Mouse (Mus musculus): ENCODE results near the gene Stab1. TPM values are rescaled to one million over a fixed set of nuclear protein-coding genes. Genes with fewer than 3 reads are reported as not detected.

Gene Stab1
- polyA plus RNA-seq, 1 experiment, result 0.46 TPM

DNA sequence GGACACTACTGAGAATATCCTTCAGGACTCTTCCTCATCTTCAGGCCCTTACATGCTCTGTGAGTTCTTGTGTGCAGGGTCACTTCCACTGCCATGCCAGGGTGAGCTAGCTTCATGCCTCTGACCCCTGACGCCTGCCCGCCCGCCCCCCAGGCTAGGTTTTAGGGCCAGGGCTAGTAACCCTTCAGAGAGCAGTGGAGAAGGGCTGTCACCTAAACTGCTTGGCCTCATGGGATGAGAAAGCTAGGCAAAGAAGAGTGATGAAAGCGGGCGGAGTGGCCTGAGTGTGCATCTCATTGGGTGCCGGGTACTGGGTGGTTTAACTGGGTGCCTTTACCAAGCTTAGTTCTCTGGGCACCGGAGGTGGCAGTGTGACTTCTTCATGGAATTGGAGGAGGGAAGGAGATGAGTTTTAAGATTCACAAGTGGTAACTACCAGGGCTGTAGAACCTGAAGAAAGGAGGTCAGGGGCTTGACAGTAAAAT lies 35.9 kb downstream of the Stab1 start:
- Histone ChIP-seq H3K79me2 (ENCODE audit: control insufficient read depth, insufficient read depth) (peaks cover 12% of the 10 kb centered on the region), H3ac (ENCODE audit: control insufficient read depth, insufficient read length) (no peak overlapping the region), H3K4me2 (ENCODE audit: low read depth) (peak overlapping the region; percentile 76), H3K27me3 (ENCODE audit: control insufficient read depth, insufficient read depth, insufficient read length) (no peaks in the 10 kb centered on the region), H3K36me3 (ENCODE audit: control insufficient read depth, insufficient read depth) (peaks cover 3% of the 10 kb centered on the region), H3K4me3 (peak overlapping the region; percentile 39)
- TF ChIP-seq TCF3 (IDR thresholded peaks at IDR 0.05; ENCODE audit: insufficient read length, low read depth) (no peak), REST (IDR thresholded peaks at IDR 0.05; ENCODE audit: insufficient read depth, insufficient read length) (no peak), POLR2AphosphoS2 (IDR thresholded peaks at IDR 0.05; ENCODE audit: insufficient read length, low read depth) (no peak), POLR2A (IDR thresholded peaks at IDR 0.05; ENCODE audit: insufficient read length, low read depth) (no peak), CEBPB (IDR thresholded peaks at IDR 0.05; ENCODE audit: insufficient read depth, poor library complexity, severe bottlenecking) (no peak), SRF (IDR thresholded peaks at IDR 0.05; ENCODE audit: control insufficient read depth, insufficient read length, low read depth) (no peak), TCF12 (IDR thresholded peaks at IDR 0.05; ENCODE audit: insufficient read depth, poor library complexity, severe bottlenecking) (no peak)

- Histone ChIP-seq H3K4me3 (peak overlapping the region; percentile 39), H3K36me3 (ENCODE audit: control insufficient read depth, insufficient read depth) (peaks cover 3% of the 10 kb centered on the region), H3K79me2 (ENCODE audit: control insufficient read depth, insufficient read depth) (peaks cover 17% of the 10 kb centered on the region), H3K4me2 (ENCODE audit: low read depth) (peak overlapping the region; percentile 76), H3ac (ENCODE audit: control insufficient read depth, insufficient read length) (peak overlapping the region; percentile 74), H3K27me3 (ENCODE audit: control insufficient read depth, insufficient read depth, insufficient read length) (no peaks in the 10 kb centered on the region)
- TF ChIP-seq TCF12 (IDR thresholded peaks at IDR 0.05; ENCODE audit: insufficient read depth, poor library complexity, severe bottlenecking) (no peak), USF1 (IDR thresholded peaks at IDR 0.05; ENCODE audit: low read depth) (no peak), POLR2A (IDR thresholded peaks at IDR 0.05; ENCODE audit: insufficient read length, low read depth) (no peak), MAX (IDR thresholded peaks at IDR 0.05; ENCODE audit: low read depth) (no peak), E2F4 (IDR thresholded peaks at IDR 0.05; ENCODE audit: insufficient read depth) (no peak), REST (IDR thresholded peaks at IDR 0.05; ENCODE audit: insufficient read depth, insufficient read length) (no peak)
Measured at GRCm38 (mm10) chr14:31132031-31132430, 36.4 kb downstream of the Stab1 start.

DNA sequence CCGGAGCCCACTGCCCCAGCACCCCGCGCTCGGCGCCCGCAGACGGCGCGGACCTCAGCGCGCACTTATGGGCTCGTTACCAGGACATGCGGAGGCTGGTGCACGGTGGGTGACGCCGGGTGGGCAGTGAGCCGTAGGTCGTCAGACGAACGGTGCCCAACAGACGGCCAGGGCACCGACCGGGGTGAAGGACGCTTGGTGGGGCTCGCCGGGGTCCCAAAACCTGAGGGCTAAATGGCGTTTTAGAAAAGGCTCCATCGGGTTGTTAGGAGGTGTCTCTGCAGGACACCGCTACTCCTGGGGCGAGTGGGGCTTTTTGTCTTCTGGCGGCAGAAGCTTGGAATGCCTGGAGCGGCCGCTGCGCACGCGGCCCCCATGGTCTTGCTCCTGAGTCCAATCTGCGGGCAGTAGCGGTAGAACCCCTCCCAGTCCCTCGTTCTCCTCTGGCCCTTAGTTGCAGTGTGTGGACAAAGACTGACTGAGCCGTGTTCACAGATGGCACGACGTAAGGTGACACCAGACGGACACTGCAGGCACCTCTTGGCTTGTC lies 37.1 kb downstream of the Stab1 start:
- Histone ChIP-seq H3K27me3 (ENCODE audit: control insufficient read depth, insufficient read depth, insufficient read length) (no peaks in the 10 kb centered on the region), H3K4me2 (ENCODE audit: low read depth) (peak overlapping the region; percentile 76), H3ac (ENCODE audit: control insufficient read depth, insufficient read length) (peak overlapping the region; percentile 74), H3K4me3 (peak overlapping the region; percentile 39), H3K79me2 (ENCODE audit: control insufficient read depth, insufficient read depth) (peaks cover 24% of the 10 kb centered on the region), H3K36me3 (ENCODE audit: control insufficient read depth, insufficient read depth) (peaks cover 3% of the 10 kb centered on the region)
- TF ChIP-seq MAX (IDR thresholded peaks at IDR 0.05; ENCODE audit: low read depth) (no peak), MYOG (IDR thresholded peaks at IDR 0.05; ENCODE audit: control insufficient read depth in 1 of 3, insufficient read depth in 1 of 3, insufficient read length in 2 of 3, low read depth in 2 of 3) (no peak), POLR2AphosphoS2 (IDR thresholded peaks at IDR 0.05; ENCODE audit: insufficient read length, low read depth) (no peak), TCF12 (IDR thresholded peaks at IDR 0.05; ENCODE audit: insufficient read depth, poor library complexity, severe bottlenecking) (no peak), TCF3 (IDR thresholded peaks at IDR 0.05; ENCODE audit: insufficient read length, low read depth) (no peak), E2F4 (IDR thresholded peaks at IDR 0.05; ENCODE audit: insufficient read depth) (no peak), SRF (IDR thresholded peaks at IDR 0.05; ENCODE audit: control insufficient read depth, insufficient read length, low read depth) (no peak)

DNA sequence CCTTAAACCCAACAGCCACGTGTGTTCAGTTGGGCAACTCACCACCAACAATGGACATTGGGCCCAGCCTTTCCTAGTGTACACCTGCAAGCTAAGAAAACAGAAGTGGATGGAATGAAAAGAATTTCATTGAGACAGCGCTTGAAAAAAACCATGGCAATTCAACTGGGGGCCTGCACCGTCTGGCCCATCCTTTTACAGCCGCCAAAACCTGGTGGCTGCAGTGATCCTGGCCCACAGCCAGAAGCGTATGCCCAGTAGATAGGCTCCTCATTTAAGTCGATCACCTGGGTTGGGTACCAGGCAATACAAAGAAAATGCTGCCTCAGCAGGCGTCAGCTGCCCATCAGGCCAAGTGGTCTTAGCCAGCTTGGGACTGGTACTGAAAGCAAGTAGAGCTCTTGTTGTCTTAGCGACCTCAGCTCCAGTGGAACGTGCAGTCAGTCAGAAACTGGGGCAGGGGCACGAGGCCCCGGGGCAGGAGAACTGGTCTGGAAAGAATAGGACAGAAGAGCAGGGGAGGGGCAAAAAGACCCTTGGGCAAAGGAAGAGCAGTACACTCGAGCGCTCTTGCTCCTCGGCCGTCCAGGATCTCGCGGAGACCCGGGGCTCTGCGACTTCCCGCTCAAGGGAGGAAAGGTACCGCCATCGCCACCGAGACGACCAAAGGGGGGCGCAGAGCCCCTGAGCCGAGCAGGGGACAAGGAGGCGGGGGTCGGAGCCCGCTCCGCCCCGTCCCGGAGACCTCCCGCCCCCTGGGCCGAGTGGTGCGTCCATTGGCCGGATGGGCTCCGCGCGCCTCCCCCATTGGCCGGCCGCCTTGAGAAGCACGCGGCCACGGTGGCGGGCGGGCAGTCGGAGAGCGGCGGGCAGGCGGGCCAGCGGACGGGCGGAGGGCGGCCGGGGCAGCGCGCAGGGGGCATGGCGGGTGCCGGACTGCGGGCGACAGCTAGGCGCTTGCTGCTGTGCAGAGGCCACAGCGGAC lies 37.9 kb downstream of the Stab1 start, which contains the start of gene Nt5dc2:
Gene Nt5dc2, plus strand, starts transcription at position 818 of the 985 bp plus-strand sequence.
- Histone ChIP-seq H3K27me3 (ENCODE audit: control insufficient read depth, insufficient read depth, insufficient read length) (no peaks in the 10 kb centered on the region), H3ac (ENCODE audit: control insufficient read depth, insufficient read length) (peak within 1 kb of the TSS; percentile 74), H3K79me2 (ENCODE audit: control insufficient read depth, insufficient read depth) (peaks cover 28% of the 10 kb centered on the region), H3K4me3 (peak within 1 kb of the TSS; percentile 39), H3K4me2 (ENCODE audit: low read depth) (peak within 1 kb of the TSS; percentile 97), H3K36me3 (ENCODE audit: control insufficient read depth, insufficient read depth) (peaks cover under 1% of the 10 kb centered on the region)
- TF ChIP-seq MAX (IDR thresholded peaks at IDR 0.05; ENCODE audit: low read depth) (no peak), USF1 (IDR thresholded peaks at IDR 0.05; ENCODE audit: low read depth) (no peak), TCF12 (IDR thresholded peaks at IDR 0.05; ENCODE audit: insufficient read depth, poor library complexity, severe bottlenecking) (no peak), SRF (IDR thresholded peaks at IDR 0.05; ENCODE audit: control insufficient read depth, insufficient read length, low read depth) (peak; percentile 10), POLR2A (IDR thresholded peaks at IDR 0.05; ENCODE audit: insufficient read length, low read depth) (peak; percentile 97), POLR2AphosphoS2 (IDR thresholded peaks at IDR 0.05; ENCODE audit: insufficient read length, low read depth) (peak; percentile 94), TCF3 (IDR thresholded peaks at IDR 0.05; ENCODE audit: insufficient read length, low read depth) (no peak), MYOD1 (IDR thresholded peaks at IDR 0.05; ENCODE audit: control insufficient read depth in 1 of 3, insufficient read length in 2 of 3, low read depth in 2 of 3) (peak in 1 of 3 experiments; percentile 43), E2F4 (IDR thresholded peaks at IDR 0.05; ENCODE audit: insufficient read depth) (no peak), REST (IDR thresholded peaks at IDR 0.05; ENCODE audit: insufficient read depth, insufficient read length) (no peak), MYOG (IDR thresholded peaks at IDR 0.05; ENCODE audit: control insufficient read depth in 1 of 3, insufficient read depth in 1 of 3, insufficient read length in 2 of 3, low read depth in 2 of 3) (no peak), CEBPB (IDR thresholded peaks at IDR 0.05; ENCODE audit: insufficient read depth, poor library complexity, severe bottlenecking) (no peak)

All from myocyte (in vitro differentiated cells).